In the genomic region with DNA sequence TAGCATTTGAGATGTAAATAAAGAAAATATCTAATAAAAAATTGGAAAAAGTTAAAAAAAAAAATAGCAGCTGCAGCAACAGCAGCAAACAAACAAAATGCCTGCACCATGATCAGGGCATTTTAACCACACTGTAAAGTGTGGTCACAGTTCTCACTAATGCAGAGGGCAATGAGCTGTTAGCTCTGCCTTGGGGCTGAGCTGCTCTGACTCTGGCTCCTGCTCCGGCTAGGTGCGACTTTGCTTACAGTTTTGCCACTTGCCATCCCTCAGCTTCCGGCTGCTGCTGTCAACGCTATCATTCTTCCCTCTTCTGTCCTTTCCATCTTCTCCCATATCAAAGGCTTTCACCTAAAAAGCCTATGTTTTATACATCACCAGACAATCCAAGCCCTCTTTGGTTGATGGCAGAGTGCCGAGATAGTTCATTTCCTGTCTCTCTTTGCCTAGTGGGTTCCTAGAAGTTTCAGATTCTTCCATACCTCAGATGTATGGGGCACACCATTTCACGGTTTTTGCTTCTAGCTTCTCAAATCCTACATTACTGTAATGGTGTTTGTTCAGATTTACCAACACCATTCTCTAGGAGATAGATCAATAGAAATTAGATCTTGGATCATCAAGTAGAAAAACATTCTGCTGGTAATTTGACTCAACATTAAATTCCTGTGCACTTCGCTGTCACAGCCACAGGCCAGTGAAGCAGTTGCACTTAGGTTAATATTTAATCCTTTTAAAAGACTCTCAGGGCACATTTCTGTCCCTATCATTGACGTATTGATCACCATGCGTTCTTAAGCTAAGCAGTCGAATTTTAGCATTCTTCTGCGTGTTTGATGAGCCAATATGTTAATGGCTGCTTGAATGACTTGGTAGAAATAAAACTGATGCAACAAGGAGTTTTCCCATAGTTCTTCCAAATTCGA, we compare ENCODE assay signal across 9 mouse cellular contexts.
"Had no signal": no experiment of that assay in that cellular context is flagged by ENCODE, and none has a peak within 500 bp of the region (broad histone marks: within the 10 kb centered on the region; RNA-seq: fewer than 3 reads in every experiment).

No protein-coding gene starts in this region.

- ATAC-seq: hindbrain, postnatal 0 days; intestine, embryonic 15.5 days had no signal

- H3K9me3 ChIP-seq: hindbrain, embryonic 13.5 days; intestine, embryonic 15.5 days; limb, embryonic 10.5 days; midbrain, embryonic 13.5 days; neural tube, embryonic 12.5 days had no signal

- H3K27me3 ChIP-seq: hindbrain, embryonic 13.5 days; intestine, embryonic 15.5 days; midbrain, embryonic 13.5 days; neural tube, embryonic 12.5 days had no signal

- H3K36me3 ChIP-seq: hindbrain, embryonic 13.5 days; intestine, embryonic 15.5 days; limb, embryonic 10.5 days; midbrain, embryonic 13.5 days; neural tube, embryonic 12.5 days had no signal

- H3K9ac ChIP-seq: hindbrain, embryonic 13.5 days; intestine, embryonic 15.5 days; midbrain, embryonic 13.5 days; neural tube, embryonic 12.5 days had no signal

- DNase-seq: lung, postnatal 36 days; thymus, adult 18-20 months; thymus, postnatal 14 days had no signal

- H3K27ac ChIP-seq: hindbrain, embryonic 13.5 days; hindbrain, postnatal 0 days; intestine, embryonic 15.5 days; limb, embryonic 10.5 days; midbrain, embryonic 13.5 days; neural tube, embryonic 12.5 days had no signal

- H3K4me2 ChIP-seq: hindbrain, embryonic 13.5 days; intestine, embryonic 15.5 days; midbrain, embryonic 13.5 days; neural tube, embryonic 12.5 days had no signal

- H3K4me1 ChIP-seq: hindbrain, embryonic 13.5 days; intestine, embryonic 15.5 days; limb, embryonic 10.5 days; midbrain, embryonic 13.5 days; neural tube, embryonic 12.5 days had no signal

- H3K4me3 ChIP-seq: hindbrain, embryonic 13.5 days; intestine, embryonic 15.5 days; limb, embryonic 10.5 days; midbrain, embryonic 13.5 days; neural tube, embryonic 12.5 days had no signal
